Mouse (Mus musculus): ENCODE measurements around the gene Itpr2. TPM values are rescaled to one million over a fixed set of nuclear protein-coding genes. Genes with fewer than 3 reads are reported as not detected.

Itpr2 gene
- total RNA-seq, 2 experiments from 2014 or later: 7.9 to 9.6 TPM

- intact Hi-C loops (cut with DNase I): no loop called here
Observed at GRCm38 (mm10) chr6:146511511-146511910, 9.5 kb upstream of the Itpr2 start.

GRCm38 (mm10) chr6:146509891-146510290, 7.9 kb upstream of the Itpr2 start:
- intact Hi-C loops (cut with DNase I): no loop called here
- DNase-seq: no peak

More at GRCm38 (mm10) chr6:146511511-146511910, 9.5 kb upstream of the Itpr2 start:
- no peak for DNase-seq

DNA sequence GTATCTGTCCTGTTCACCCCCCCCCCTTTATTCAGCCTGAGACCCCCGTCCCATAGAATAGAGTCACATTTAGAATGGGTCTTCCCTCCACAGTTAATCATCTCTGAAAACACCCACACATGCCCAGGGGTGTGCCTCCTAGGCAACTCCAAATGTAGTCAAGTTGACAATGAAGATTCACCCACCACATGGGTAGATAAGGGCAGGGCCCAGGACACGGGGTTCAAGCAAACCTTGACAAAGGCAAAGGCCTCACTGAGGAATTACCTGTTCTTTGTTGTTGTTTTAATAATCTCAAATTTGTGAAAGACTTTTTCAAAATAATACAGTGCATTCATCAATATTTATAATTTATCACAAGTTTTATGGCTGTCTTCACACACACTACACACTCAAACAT, 2.4 kb upstream of the Itpr2 start:
- no peak for DNase-seq

DNA sequence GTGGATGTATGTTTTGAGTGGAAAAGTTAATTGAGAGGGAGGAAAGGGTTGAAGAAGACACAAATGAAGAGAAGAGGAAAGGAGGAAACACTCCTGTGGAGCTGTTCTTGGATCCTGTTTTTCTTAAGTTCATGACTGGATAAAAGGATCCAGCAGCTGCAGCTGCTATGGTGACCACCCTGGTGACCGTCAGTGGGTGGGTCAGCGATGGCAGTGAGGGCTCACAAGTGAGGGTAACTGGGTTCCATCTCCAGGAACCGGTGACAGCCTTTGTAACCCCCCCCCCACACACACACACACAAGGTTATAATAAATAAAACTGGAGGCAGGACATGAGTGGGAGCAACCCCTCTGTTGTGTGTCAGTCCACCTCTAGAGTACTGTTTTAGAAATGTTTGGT, 833 bp upstream of the Itpr2 start:
- intact Hi-C loops (cut with DNase I): loop anchor here (5.0 kb wide), 1 partner anchor 74 kb away; the partner anchor contains the start of genes Fgfr1op2 and Ints13
- no peak for DNase-seq

More for the DNA sequence above, 2.4 kb upstream of the Itpr2 start:
- intact Hi-C loops (cut with DNase I): loop anchor here (5.0 kb wide), 1 partner anchor 73 kb away; the partner anchor contains the start of genes Fgfr1op2 and Ints13

GRCm38 (mm10) chr6:146501316-146501865, 632 bp downstream of the Itpr2 start:
- intact Hi-C loops (cut with DNase I): loop anchor here (5.0 kb wide), 1 partner anchor 76 kb away; the partner anchor contains the start of genes Fgfr1op2 and Ints13

GRCm38 (mm10) chr6:146500771-146501170, 1.3 kb downstream of the Itpr2 start:
- no peak for DNase-seq
- intact Hi-C loops (cut with DNase I): loop anchor here (5.0 kb wide), 1 partner anchor 77 kb away; the partner anchor contains the start of genes Fgfr1op2 and Ints13

More at GRCm38 (mm10) chr6:146501316-146501865, 632 bp downstream of the Itpr2 start:
- peak; percentile 40 to 68 for DNase-seq

DNA sequence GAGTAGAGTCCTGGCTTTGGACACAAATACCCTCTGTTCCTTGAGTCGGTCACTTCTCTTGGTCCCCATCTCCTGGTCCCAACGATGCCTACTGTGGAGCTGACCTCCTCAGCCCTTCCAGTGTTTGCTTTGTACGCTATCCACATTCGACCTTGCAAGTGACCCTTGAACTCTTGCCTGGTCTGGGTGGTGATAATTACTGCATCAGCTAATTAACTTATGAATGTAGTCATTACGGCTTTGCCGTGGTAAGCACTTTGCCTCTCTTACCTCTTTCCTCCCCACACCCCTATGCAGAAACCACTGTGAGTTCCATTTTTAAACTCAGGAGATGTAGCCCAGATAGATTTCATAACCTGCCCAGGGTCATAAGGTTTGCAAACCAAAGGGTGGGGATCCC, 1.8 kb downstream of the Itpr2 start:
- no peak for DNase-seq
- intact Hi-C loops (cut with DNase I): loop anchor here (5.0 kb wide), 1 partner anchor 77 kb away; the partner anchor contains the start of genes Fgfr1op2 and Ints13

GRCm38 (mm10) chr6:146499566-146499965, 2.5 kb downstream of the Itpr2 start:
- DNase-seq: no peak
- intact Hi-C loops (cut with DNase I): no loop called here

DNA sequence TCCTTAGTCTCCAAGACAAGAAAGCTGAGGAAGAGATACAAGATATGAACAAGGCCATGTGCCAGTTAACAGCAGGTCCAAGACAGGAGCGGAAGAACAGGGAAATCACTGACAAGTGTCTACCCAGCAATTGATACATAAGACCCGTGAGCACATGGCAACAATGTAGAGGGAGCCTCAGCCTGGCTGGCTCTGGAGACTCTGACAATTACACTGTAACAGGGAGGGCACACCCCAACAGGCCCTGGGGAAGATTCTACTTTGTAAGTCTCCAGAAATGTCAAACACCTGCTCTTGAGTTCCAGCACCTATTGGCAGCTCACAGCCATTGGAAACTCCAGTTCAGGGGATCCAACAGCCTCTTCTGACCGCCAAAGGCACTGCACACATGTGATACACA, 3.6 kb downstream of the Itpr2 start:
- no peak for DNase-seq
- intact Hi-C loops (cut with DNase I): no loop called here

DNA sequence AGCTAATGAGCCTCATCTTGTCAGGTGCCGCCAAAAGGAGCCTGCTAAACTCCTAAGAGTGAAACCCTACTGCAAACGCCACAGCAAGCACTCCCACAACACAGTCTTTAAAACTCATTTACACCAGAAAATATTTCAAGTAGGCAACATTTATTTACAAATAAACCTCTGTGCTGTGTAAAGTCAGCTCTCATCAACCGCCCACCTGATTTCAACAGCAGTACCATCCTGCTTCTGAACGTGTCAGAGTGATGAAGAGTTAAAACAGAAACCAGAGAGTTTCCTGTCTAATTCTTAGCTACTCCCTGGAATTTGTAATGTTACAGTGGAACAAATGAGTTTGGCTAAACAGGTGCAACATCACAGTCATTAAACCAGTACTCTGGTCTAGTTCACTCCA, 4.2 kb downstream of the Itpr2 start:
- intact Hi-C loops (cut with DNase I): no loop called here

DNA sequence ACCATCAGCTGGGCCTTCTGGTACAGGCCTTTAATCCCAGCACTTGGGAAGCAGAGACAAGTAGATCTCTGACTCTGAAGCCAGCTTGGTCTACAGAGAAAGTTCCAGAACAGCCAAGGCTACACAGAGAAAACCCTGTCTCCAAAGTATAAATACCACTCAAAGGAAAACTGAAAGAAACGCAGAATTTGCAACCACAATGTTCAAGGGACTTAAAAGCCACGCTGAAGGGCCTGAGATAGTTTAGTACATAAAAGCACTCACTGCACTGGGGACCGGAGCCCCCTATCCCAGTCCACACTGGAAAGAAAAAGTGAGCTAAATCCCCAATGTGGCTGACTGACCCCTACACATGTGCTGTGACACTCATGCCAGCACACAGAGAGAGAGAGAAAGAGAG, 4.6 kb downstream of the Itpr2 start:
- intact Hi-C loops (cut with DNase I): no loop called here

More for the DNA sequence above, 4.2 kb downstream of the Itpr2 start:
- no peak for DNase-seq

GRCm38 (mm10) chr6:146491680-146492079, 10.3 kb downstream of the Itpr2 start:
- DNase-seq: no peak
- intact Hi-C loops (cut with DNase I): no loop called here

More for the DNA sequence above, 4.6 kb downstream of the Itpr2 start:
- DNase-seq: no peak

GRCm38 (mm10) chr6:146490416-146490960, 11.5 kb downstream of the Itpr2 start:
- intact Hi-C loops (cut with DNase I): no loop called here
- DNase-seq: no peak

DNA sequence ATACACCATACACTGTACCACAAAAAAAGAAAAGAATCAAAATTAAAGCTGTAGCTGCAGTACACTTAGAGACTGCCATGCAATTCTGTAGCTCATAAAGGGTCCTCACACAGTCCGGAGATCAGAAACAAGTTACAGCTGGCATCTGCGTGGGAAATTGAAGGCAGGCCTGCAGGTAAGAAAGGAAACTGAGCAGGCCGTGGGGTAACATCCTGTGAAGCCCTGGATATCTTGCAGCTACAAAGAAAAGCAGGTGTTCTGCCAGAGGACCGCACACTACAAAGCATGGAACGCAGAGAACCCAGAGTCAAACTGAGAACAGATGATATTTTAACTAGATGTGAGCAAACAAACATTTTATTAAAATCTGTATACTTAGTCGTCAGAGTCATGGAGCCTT, 12.2 kb downstream of the Itpr2 start:
- DNase-seq: no peak
- intact Hi-C loops (cut with DNase I): no loop called here

- no peak for DNase-seq
- intact Hi-C loops (cut with DNase I): no loop called here
Observed at GRCm38 (mm10) chr6:146488749-146489148, 13.3 kb downstream of the Itpr2 start.

- no peak for DNase-seq
- intact Hi-C loops (cut with DNase I): no loop called here
Observed at GRCm38 (mm10) chr6:146487079-146487478, 14.9 kb downstream of the Itpr2 start.

DNA sequence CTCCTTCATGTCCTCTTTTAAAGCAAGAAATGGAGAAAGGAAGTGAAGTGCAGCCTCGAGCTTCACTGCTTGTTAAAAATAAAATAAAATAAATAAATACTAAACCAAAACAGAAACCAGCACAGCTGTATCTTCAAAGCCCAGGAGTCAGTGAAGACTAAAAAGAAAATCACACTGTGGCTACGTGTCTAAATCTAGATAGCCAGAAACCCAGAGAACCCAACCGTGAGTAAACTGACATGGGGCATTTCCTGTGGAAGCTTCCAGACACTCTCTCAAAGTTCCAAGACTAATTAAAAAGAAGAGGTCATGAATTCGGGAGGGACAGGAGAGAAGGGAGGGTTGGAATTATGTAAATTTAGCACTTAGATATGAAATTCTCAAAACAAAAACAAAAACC, 15.9 kb downstream of the Itpr2 start:
- intact Hi-C loops (cut with DNase I): no loop called here
- DNase-seq: no peak

DNA sequence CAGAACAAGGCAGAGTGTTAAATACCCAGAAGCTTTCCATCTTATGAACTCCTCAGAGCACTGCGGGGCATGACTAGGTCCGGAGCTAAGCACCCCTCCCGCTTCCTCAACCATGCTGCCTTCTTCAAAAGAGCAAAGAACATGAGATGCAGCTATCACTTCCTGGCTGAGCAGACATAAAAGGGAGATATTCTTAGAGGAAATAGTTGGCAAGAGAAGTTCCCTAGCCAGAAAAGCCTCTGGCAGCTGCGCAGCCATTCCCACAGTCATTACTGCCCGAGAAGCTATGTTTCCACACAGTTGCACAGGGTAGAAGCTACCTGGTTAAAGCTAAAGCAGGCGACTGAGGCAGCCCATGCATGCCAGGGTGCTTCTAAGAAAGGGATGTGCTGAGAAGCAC, 20.6 kb downstream of the Itpr2 start:
- no peak for DNase-seq
- intact Hi-C loops (cut with DNase I): no loop called here

- DNase-seq: no peak
- intact Hi-C loops (cut with DNase I): no loop called here
Observed at GRCm38 (mm10) chr6:146480925-146481324, 21.1 kb downstream of the Itpr2 start.

GRCm38 (mm10) chr6:146478888-146479683, 22.9 kb downstream of the Itpr2 start:
- DNase-seq: no peak
- intact Hi-C loops (cut with DNase I): no loop called here

GRCm38 (mm10) chr6:146476865-146477264, 25.2 kb downstream of the Itpr2 start:
- DNase-seq: no peak
- intact Hi-C loops (cut with DNase I): no loop called here
